Mouse (Mus musculus): ENCODE measurements around the gene Sufu. TPM values are rescaled to one million over a fixed set of nuclear protein-coding genes. Genes with fewer than 3 reads are reported as not detected.

The Sufu gene
- polyA plus RNA-seq, 1 experiment from 2014 or later, result 9.5 TPM

- Histone ChIP-seq H3K27me3 (ENCODE audit: control insufficient read depth, insufficient read depth, low read length) (no peaks in the 10 kb centered on the region), H3K4me3 (ENCODE audit: low read depth, low read length) (no peak overlapping the region), H3K9me3 (ENCODE audit: control insufficient read depth, low read length) (no peaks in the 10 kb centered on the region), H3K9ac (ENCODE audit: low read length) (no peak overlapping the region), H3K4me2 (replicated peaks; ENCODE audit: low read depth) (no peak overlapping the region), H3K4me1 (replicated peaks; ENCODE audit: control insufficient read depth, insufficient read depth) (no peaks in the 10 kb centered on the region), H3K36me3 (ENCODE audit: control insufficient read depth, insufficient read depth, low read length) (0 out of 2 replicates have a peak, but pooled peaks cover 5% of the 10 kb centered on the region), H3K27ac (replicated peaks) (no peak overlapping the region)
- DNase-seq (ENCODE audit: low spot score) (no peak), ATAC-seq (ENCODE audit: low FRiP score, low TSS enrichment) (no peak)
- WGBS, result 98% methylated on average over 4 of the region's 4 CpGs
- TF ChIP-seq CTCF (IDR thresholded peaks at IDR 0.05; ENCODE audit: low read depth), result peak; percentile 18; the same call in 1 of the 2 replicates
- no peak for TF ChIP-seq EP300 (optimal IDR thresholded peaks at IDR 0.05)
These were observed 66.8 kb downstream of the Sufu start for GRCm38 (mm10) chr19:46463446-46463845.

GRCm38 (mm10) chr19:46466160-46466559 is 69.5 kb downstream of the Sufu start:
- H3K27me3 ChIP-seq (ENCODE audit: control insufficient read depth, insufficient read depth, low read length), result no peaks in the 10 kb centered on the region
- H3K9me3 ChIP-seq (ENCODE audit: control insufficient read depth, low read length), result no peaks in the 10 kb centered on the region
- TF ChIP-seq EP300 (optimal IDR thresholded peaks at IDR 0.05), result no peak
- no peak for TF ChIP-seq CTCF (IDR thresholded peaks at IDR 0.05; ENCODE audit: low read depth)
- no peak for ATAC-seq (ENCODE audit: low FRiP score, low TSS enrichment)
- H3K27ac ChIP-seq (replicated peaks), result no peak overlapping the region
- WGBS, result 72% methylated on average over 6 of the region's 6 CpGs
- DNase-seq (ENCODE audit: low spot score), result no peak
- no peak overlapping the region for H3K4me3 ChIP-seq (ENCODE audit: low read depth, low read length)
- H3K36me3 ChIP-seq (ENCODE audit: control insufficient read depth, insufficient read depth, low read length), result no peaks in the 10 kb centered on the region
- H3K4me1 ChIP-seq (replicated peaks; ENCODE audit: control insufficient read depth, insufficient read depth), result no peaks in the 10 kb centered on the region; the same call in 1 of the 2 replicates
- H3K4me2 ChIP-seq (replicated peaks; ENCODE audit: low read depth), result no peak overlapping the region
- H3K9ac ChIP-seq (ENCODE audit: low read length), result no peak overlapping the region

GRCm38 (mm10) chr19:46467051-46467503 is 70.4 kb downstream of the Sufu start:
- Histone ChIP-seq H3K36me3 (ENCODE audit: control insufficient read depth, insufficient read depth, low read length) (no peaks in the 10 kb centered on the region), H3K27me3 (ENCODE audit: control insufficient read depth, insufficient read depth, low read length) (no peaks in the 10 kb centered on the region), H3K9me3 (ENCODE audit: control insufficient read depth, low read length) (no peaks in the 10 kb centered on the region), H3K4me3 (ENCODE audit: low read depth, low read length) (no peak overlapping the region), H3K4me2 (replicated peaks; ENCODE audit: low read depth) (no peak overlapping the region), H3K9ac (ENCODE audit: low read length) (no peak overlapping the region), H3K27ac (replicated peaks) (no peak overlapping the region), H3K4me1 (replicated peaks; ENCODE audit: control insufficient read depth, insufficient read depth) (no peaks in the 10 kb centered on the region; the same call in 1 of the 2 replicates)
- no peak for TF ChIP-seq EP300 (optimal IDR thresholded peaks at IDR 0.05)
- no peak for TF ChIP-seq CTCF (IDR thresholded peaks at IDR 0.05; ENCODE audit: low read depth)
- DNase-seq (ENCODE audit: low spot score), result no peak
- no peak for ATAC-seq (ENCODE audit: low FRiP score, low TSS enrichment)
- WGBS, result 61% methylated on average over 3 of the region's 3 CpGs

- H3K9ac ChIP-seq (ENCODE audit: low read length), result no peak overlapping the region
- WGBS, result 22% methylated on average over 17 of the region's 17 CpGs
- H3K4me2 ChIP-seq (replicated peaks; ENCODE audit: low read depth), result no peak overlapping the region
- peak overlapping the region; percentile 50 for H3K27ac ChIP-seq (replicated peaks)
- ATAC-seq (ENCODE audit: low FRiP score, low TSS enrichment) (peak; percentile 38; the same call in 1 of the 2 replicates), DNase-seq (ENCODE audit: low spot score) (no peak)
- H3K36me3 ChIP-seq (ENCODE audit: control insufficient read depth, insufficient read depth, low read length), result peaks cover 5% of the 10 kb centered on the region; the same call in 1 of the 2 replicates
- no peak overlapping the region for H3K4me3 ChIP-seq (ENCODE audit: low read depth, low read length)
- H3K9me3 ChIP-seq (ENCODE audit: control insufficient read depth, low read length), result no peaks in the 10 kb centered on the region
- no peak for TF ChIP-seq EP300 (optimal IDR thresholded peaks at IDR 0.05)
- no peak for TF ChIP-seq CTCF (IDR thresholded peaks at IDR 0.05; ENCODE audit: low read depth)
- no peaks in the 10 kb centered on the region; the same call in 1 of the 2 replicates for H3K4me1 ChIP-seq (replicated peaks; ENCODE audit: control insufficient read depth, insufficient read depth)
- no peaks in the 10 kb centered on the region for H3K27me3 ChIP-seq (ENCODE audit: control insufficient read depth, insufficient read depth, low read length)
These were observed 73.9 kb downstream of the Sufu start for GRCm38 (mm10) chr19:46470364-46471240.

GRCm38 (mm10) chr19:46471324-46472093 is 74.8 kb downstream of the Sufu start:
- peaks cover 5% of the 10 kb centered on the region; the same call in 1 of the 2 replicates for H3K36me3 ChIP-seq (ENCODE audit: control insufficient read depth, insufficient read depth, low read length)
- no peak for DNase-seq (ENCODE audit: low spot score)

More at GRCm38 (mm10) chr19:46471324-46472093, 74.8 kb downstream of the Sufu start:
- H3K9me3 ChIP-seq (ENCODE audit: control insufficient read depth, low read length), result no peaks in the 10 kb centered on the region
- H3K27ac ChIP-seq (replicated peaks), result peak overlapping the region; percentile 50
- no peak overlapping the region for H3K4me3 ChIP-seq (ENCODE audit: low read depth, low read length)
- H3K9ac ChIP-seq (ENCODE audit: low read length), result no peak overlapping the region
- WGBS, result 23% methylated on average over 10 of the region's 10 CpGs
- no peak for ATAC-seq (ENCODE audit: low FRiP score, low TSS enrichment)
- no peak overlapping the region for H3K4me2 ChIP-seq (replicated peaks; ENCODE audit: low read depth)
- no peaks in the 10 kb centered on the region for H3K27me3 ChIP-seq (ENCODE audit: control insufficient read depth, insufficient read depth, low read length)
- TF ChIP-seq EP300 (optimal IDR thresholded peaks at IDR 0.05) (no peak), CTCF (IDR thresholded peaks at IDR 0.05; ENCODE audit: low read depth) (no peak)
- H3K4me1 ChIP-seq (replicated peaks; ENCODE audit: control insufficient read depth, insufficient read depth), result no peaks in the 10 kb centered on the region; the same call in 1 of the 2 replicates
